Mouse (Mus musculus) limb, embryonic 13.5 days (tissue): ENCODE data around the gene Gm21761. TPM values are rescaled to one million over a fixed set of nuclear protein-coding genes. Genes with fewer than 3 reads are reported as not detected.
"Not testable (repeated sequence)": the region's sequence is repeated elsewhere in the genome, so short reads cannot be mapped to it uniquely, and the experiment has no call there.

ENCODE experiments used
- ATAC-seq: fragments of 200-750 bp; cut with Nextera tagmentation; 2 replicates; pipeline ENCODE4 v1.8.0; 2017; ENCODE audit warnings: low read depth, moderate number of reproducible peaks, moderate TSS enrichment; ENCODE audit not compliant: low FRiP score
- H3K27ac ChIP-seq: fragments of 300-500 bp; sonication (generic); 2 replicates; pipeline ENCODE4 v1.5.1; 2015; ENCODE audit warnings: inconsistent platforms, mild to moderate bottlenecking, moderate library complexity
- H3K27me3 ChIP-seq: fragments of 300-500 bp; sonication (generic); 2 replicates; pipeline ENCODE4 v1.6.1; 2015; ENCODE audit warnings: mild to moderate bottlenecking, inconsistent platforms
- H3K36me3 ChIP-seq: fragments of 300-500 bp; sonication (generic); 2 replicates; pipeline ENCODE4 v1.6.1; 2015; ENCODE audit warnings: inconsistent platforms, mild to moderate bottlenecking, moderate library complexity
- H3K4me1 ChIP-seq: fragments of 300-500 bp; sonication (generic); 2 replicates; pipeline ENCODE4 v1.6.1; 2015; ENCODE audit warnings: inconsistent platforms
- H3K4me2 ChIP-seq: fragments of 300-500 bp; sonication (generic); replicated peaks from 2 replicates; pipeline ENCODE4 v1.6.1; 2015; ENCODE audit warnings: inconsistent platforms, mild to moderate bottlenecking, moderate library complexity
- H3K4me3 ChIP-seq: fragments of 300-500 bp; sonication (generic); 2 replicates; pipeline ENCODE4 v1.5.1; 2015; ENCODE audit warnings: moderate library complexity, mild to moderate bottlenecking, inconsistent platforms
- H3K9ac ChIP-seq: fragments of 300-500 bp; sonication (generic); 2 replicates; pipeline ENCODE4 v1.6.1; 2015; ENCODE audit warnings: mild to moderate bottlenecking, inconsistent platforms
- H3K9me3 ChIP-seq: fragments of 300-500 bp; sonication (generic); 2 replicates; pipeline ENCODE4 v1.6.1; 2016; ENCODE audit warnings: inconsistent platforms
- WGBS: fragments of 180-500 bp; shearing (Covaris S2); methylation state at CpG from one replicate; pipeline ENCODE4 v1.1.7; 2015; 5-methylcytosine and 5-hydroxymethylcytosine counted together
- polyA plus RNA-seq: library from polyadenylated mRNA; unstranded; fragments of >200 nt; fragmentation: Nextera tagmentation; extraction: Ambion mirVana; gene quantifications from 2 replicates; pipeline ENCODE4 v1.2.1, GENCODE M21; 2015

Gm21761 gene
- polyA plus RNA-seq, 1 experiment from 2014 or later, result not detected

GRCm38 (mm10) chr13:119898549-119898948 lies 30.5 kb downstream of the Gm21761 start:
- 52% methylated on average over 5 of the region's 5 CpGs for WGBS
- not testable (repeated sequence) for H3K27ac ChIP-seq, H3K4me3 ChIP-seq, ATAC-seq, H3K27me3 ChIP-seq, H3K36me3 ChIP-seq, H3K9ac ChIP-seq, H3K9me3 ChIP-seq, H3K4me2 ChIP-seq, H3K4me1 ChIP-seq

GRCm38 (mm10) chr13:119894685-119895084 lies 34.4 kb downstream of the Gm21761 start, which contains the start of gene Tcstv1:
Gene Tcstv1, minus strand, starts transcription at chr13:119894785.
- H3K4me1 ChIP-seq, H3K27me3 ChIP-seq, H3K4me3 ChIP-seq, H3K4me2 ChIP-seq, H3K9ac ChIP-seq, ATAC-seq, H3K9me3 ChIP-seq, H3K36me3 ChIP-seq, H3K27ac ChIP-seq: not testable (repeated sequence)
- 79% methylated on average over 3 of the region's 3 CpGs for WGBS

DNA sequence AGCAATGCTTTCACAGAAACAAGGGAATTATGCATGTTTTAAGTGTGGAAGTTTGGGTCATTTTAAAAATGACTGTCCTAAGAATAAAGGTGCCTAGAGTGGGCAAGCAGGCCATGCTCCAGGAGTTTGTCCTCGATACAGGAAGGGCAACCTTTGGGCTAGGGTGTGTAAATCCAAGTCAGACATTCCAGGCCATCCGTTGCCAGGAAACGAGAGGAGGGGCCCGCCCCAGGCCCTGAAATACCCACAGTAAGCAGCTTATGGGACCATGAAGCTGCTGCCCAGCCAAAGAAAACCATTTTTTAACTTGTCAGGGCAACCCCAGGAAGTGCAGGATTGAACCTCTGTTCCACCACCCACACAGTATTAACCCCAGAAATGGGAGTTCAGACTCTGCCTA lies 42.2 kb downstream of the Gm21761 start:
- not testable (repeated sequence) for H3K4me3 ChIP-seq, H3K9ac ChIP-seq, H3K36me3 ChIP-seq, ATAC-seq, H3K4me1 ChIP-seq, H3K27ac ChIP-seq, H3K27me3 ChIP-seq, H3K9me3 ChIP-seq, H3K4me2 ChIP-seq
- WGBS, result 30% methylated on average over 4 of the region's 4 CpGs

DNA sequence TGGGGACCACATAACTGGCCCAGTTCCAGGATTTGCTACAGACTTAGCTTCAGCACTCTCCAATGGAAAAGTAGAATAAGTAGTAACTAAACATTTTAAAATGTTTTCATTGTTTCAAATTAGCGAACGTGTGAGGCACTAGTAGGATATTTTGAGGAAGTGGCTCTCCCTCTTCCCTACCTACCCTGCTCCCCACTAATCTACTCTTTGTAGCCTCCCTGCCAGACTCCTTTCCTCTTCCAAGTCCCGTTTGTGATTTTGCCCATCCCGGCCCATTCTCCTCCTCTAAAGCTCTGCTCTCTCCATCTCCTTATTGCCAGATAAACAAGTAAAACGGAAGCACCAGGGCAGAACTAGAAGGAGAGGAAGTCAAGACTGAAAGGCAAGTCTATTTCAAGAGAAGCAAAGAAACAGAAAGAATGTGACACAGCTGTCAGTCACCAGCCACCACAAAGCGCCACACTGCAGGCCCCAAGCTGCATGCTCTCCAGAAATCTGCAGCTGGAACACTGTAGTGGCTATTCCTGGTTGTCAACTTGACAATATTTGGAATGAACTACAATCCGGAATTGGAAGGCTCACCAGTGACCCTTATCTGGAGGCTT lies 64.6 kb downstream of the Gm21761 start:
- not testable (repeated sequence) for H3K4me2 ChIP-seq, H3K36me3 ChIP-seq, H3K9ac ChIP-seq, H3K27me3 ChIP-seq, H3K27ac ChIP-seq, H3K4me3 ChIP-seq, H3K9me3 ChIP-seq, H3K4me1 ChIP-seq, ATAC-seq
- 72% methylated on average over 6 of the region's 7 CpGs for WGBS

DNA sequence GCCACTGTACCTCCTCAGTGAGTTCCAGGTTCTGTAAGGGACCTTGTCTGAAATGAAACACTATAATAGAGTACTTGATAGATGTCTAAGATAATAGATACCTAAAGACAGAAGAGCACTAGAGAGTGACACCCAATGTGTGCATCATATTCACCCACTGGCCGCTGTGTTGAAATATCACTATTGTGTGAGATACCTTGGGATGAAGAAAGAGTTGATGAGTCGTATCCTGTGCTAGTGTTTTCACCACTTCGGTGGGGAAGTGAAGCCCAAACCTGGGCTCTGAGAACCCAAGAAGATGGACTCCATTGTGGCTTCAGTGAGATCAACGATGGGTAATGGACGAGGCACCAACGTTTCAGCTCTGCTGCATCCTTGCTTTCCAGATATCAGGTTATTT lies 66.7 kb downstream of the Gm21761 start:
- not testable (repeated sequence) for ATAC-seq, H3K27me3 ChIP-seq, H3K4me2 ChIP-seq, H3K36me3 ChIP-seq, H3K9me3 ChIP-seq, H3K4me3 ChIP-seq, H3K9ac ChIP-seq, H3K4me1 ChIP-seq, H3K27ac ChIP-seq
- no CpG with 5 or more reads among the region's 6 CpGs for WGBS

Other genes with a start within 250 kb of the Gm21761 start
- gene Hmgcs1, start 238.9 kb downstream of the Gm21761 start, polyA plus RNA-seq, result 146 and 148 TPM in 2 replicates
- 2.3 and 2.8 TPM in 2 replicates for gene Nim1k, start 173.4 kb downstream of the Gm21761 start, polyA plus RNA-seq
- 41.3 and 42.3 TPM in 2 replicates for gene Zfp131, start 138.4 kb downstream of the Gm21761 start, polyA plus RNA-seq
- gene AF067063, start 99.1 kb downstream of the Gm21761 start, polyA plus RNA-seq, result not detected in 2 replicates
- gene D13Ertd608e, start 93.3 kb downstream of the Gm21761 start, polyA plus RNA-seq, result not detected in 2 replicates
- not detected in 2 replicates for gene Tcstv1, start 34.5 kb downstream of the Gm21761 start, polyA plus RNA-seq
- gene B020031M17Rik, start 21.5 kb upstream of the Gm21761 start, polyA plus RNA-seq, result not detected in 2 replicates
- not detected in 2 replicates for gene Gm36079, start 97.7 kb upstream of the Gm21761 start, polyA plus RNA-seq
- not detected in 2 replicates for gene Gm21188, start 122.9 kb upstream of the Gm21761 start, polyA plus RNA-seq
- gene Gm20767, start 211.0 kb upstream of the Gm21761 start, polyA plus RNA-seq, result not detected in 2 replicates
- not detected in 2 replicates for gene Gm21818, start 243.2 kb upstream of the Gm21761 start, polyA plus RNA-seq